Mouse (Mus musculus) heart, adult 2 months (tissue): ENCODE data around the gene Sec14l5. TPM values are rescaled to one million over a fixed set of nuclear protein-coding genes. Genes with fewer than 3 reads are reported as not detected.
A peak's percentile ranks its signal among the peaks of the same experiment; 100 is the strongest.

Source experiments
- DNase-seq, 2 experiments: peaks; one replicate each; pipeline ENCODE4 v3.0.0; 2021
- H3K27ac ChIP-seq: fragments of 200-600 bp; 2 replicates; pipeline ENCODE4 v1.8.1; 2022
- H3K27me3 ChIP-seq: fragments of 200-500 bp; 2 replicates; pipeline ENCODE4 v1.6.1; 2012; ENCODE audit warnings: mild to moderate bottlenecking, low read length, inconsistent platforms, mixed read lengths; ENCODE audit not compliant: control insufficient read depth, insufficient read depth
- H3K36me3 ChIP-seq: fragments of 200-500 bp; 2 replicates; pipeline ENCODE4 v1.6.1; 2012; ENCODE audit warnings: low read length, inconsistent platforms; ENCODE audit not compliant: control insufficient read depth, insufficient read depth
- H3K4me1 ChIP-seq: fragments of 200-500 bp; 2 replicates; pipeline ENCODE4 v1.6.1; 2011; ENCODE audit warnings: low read length; ENCODE audit not compliant: control insufficient read depth, insufficient read depth
- H3K4me3 ChIP-seq: fragments of 200-600 bp; 2 replicates; pipeline ENCODE4 v1.8.1; 2022
- H3K79me2 ChIP-seq: fragments of 200-500 bp; replicated peaks from 2 replicates; pipeline ENCODE4 v1.6.1; 2012; ENCODE audit warnings: mild to moderate bottlenecking, inconsistent platforms, low read length, moderate library complexity, mixed read lengths; ENCODE audit not compliant: control insufficient read depth, insufficient read depth
- H3K9ac ChIP-seq: fragments of 200-500 bp; 2 replicates; pipeline ENCODE4 v1.6.1; 2012; ENCODE audit warnings: low read depth, mild to moderate bottlenecking, control low read depth, inconsistent platforms, low read length, mixed read lengths
- CTCF ChIP-seq: fragments of 200-600 bp; IDR thresholded peaks from 2 replicates; pipeline ENCODE4 v1.8.1; 2022; ENCODE audit warnings: antibody characterized with exemption, mild to moderate bottlenecking, moderate library complexity
- EP300 ChIP-seq: fragments of 200-500 bp; IDR thresholded peaks from 2 replicates; pipeline ENCODE4 v1.6.1; 2011; ENCODE audit warnings: low read depth, low read length, control low read depth; ENCODE audit not compliant: insufficient read depth
- POLR2A ChIP-seq: fragments of 200-500 bp; IDR thresholded peaks from 2 replicates; pipeline ENCODE4 v1.6.1; 2011; ENCODE audit warnings: mild to moderate bottlenecking, low read depth, low read length, control low read depth; ENCODE audit not compliant: insufficient read depth
- WGBS: fragments of 180-500 bp; shearing (Covaris S2); methylation state at CpG from one replicate; pipeline ENCODE4 v1.1.7; 2018; 5-methylcytosine and 5-hydroxymethylcytosine counted together
- intact Hi-C: fragments of 180-260 bp; cut with DNase I; formaldehyde crosslinking; loops from one replicate; pipeline ENCODE4 v1.15.1; 2025
- polyA plus RNA-seq: library from polyadenylated mRNA; depleted of rRNA; stranded (reverse); fragments of >200 nt; gene quantifications from 2 replicates; pipeline ENCODE4 v1.2.3, GENCODE M21; 2012
- total RNA-seq, 2 experiments: library from RNA; stranded (reverse); gene quantifications; 2 replicates each; pipeline ENCODE4 v1.2.3; 2021

Sec14l5 gene
- total and polyA plus RNA-seq, 3 experiments = 0.73 to 2.1 (median 0.78) TPM

GRCm38 (mm10) chr16:5132401-5132801, 14.5 kb upstream of the Sec14l5 start, which contains the start of gene Ppl:
TSS of gene Ppl (minus strand) at chr16:5132421.
- H3K27ac ChIP-seq = peak within 1 kb of the TSS; percentile 18
- TF ChIP-seq EP300 (no peak), POLR2A (no peak), CTCF (peak; percentile 25; the same call in 1 of the 2 replicates)
- H3K27me3 ChIP-seq = peaks cover 4% of the 10 kb centered on the region; the same call in 1 of the 2 replicates
- peak; percentile 73 to 80 for DNase-seq
- intact Hi-C loops = loop anchor here (5.0 kb wide), 1 partner anchor 80 kb away; the partner anchor contains the start of gene Ubn1
- peak within 1 kb of the TSS; percentile 61 for H3K9ac ChIP-seq
- WGBS = 3% methylated on average over 39 of the region's 39 CpGs
- no peaks in the 10 kb centered on the region for H3K79me2 ChIP-seq
- peak within 1 kb of the TSS; percentile 51 for H3K4me3 ChIP-seq
- H3K36me3 ChIP-seq = no peaks in the 10 kb centered on the region
- peaks cover 9% of the 10 kb centered on the region for H3K4me1 ChIP-seq

GRCm38 (mm10) chr16:5134623-5135330, 12.1 kb upstream of the Sec14l5 start:
- intact Hi-C loops = loop anchor here (5.0 kb wide), 1 partner anchor 82 kb away; the partner anchor contains the start of gene Ubn1
- 32% methylated on average over 14 of the region's 14 CpGs for WGBS
- no peaks in the 10 kb centered on the region for H3K36me3 ChIP-seq
- peaks cover 9% of the 10 kb centered on the region for H3K4me1 ChIP-seq
- peak overlapping the region; percentile 12; the same call in 1 of the 2 replicates for H3K27ac ChIP-seq
- peaks cover 4% of the 10 kb centered on the region; the same call in 1 of the 2 replicates for H3K27me3 ChIP-seq
- H3K4me3 ChIP-seq = no peak overlapping the region
- TF ChIP-seq POLR2A (no peak), CTCF (no peak), EP300 (peak; percentile 79)
- H3K9ac ChIP-seq = no peak overlapping the region
- DNase-seq = peak; percentile 64 to 78
- H3K79me2 ChIP-seq = no peaks in the 10 kb centered on the region

GRCm38 (mm10) chr16:5135551-5136261, 11.2 kb upstream of the Sec14l5 start:
- peak overlapping the region; percentile 48 for H3K27ac ChIP-seq
- no peak for TF ChIP-seq POLR2A
- no peak for TF ChIP-seq CTCF
- TF ChIP-seq EP300 = no peak
- no peak overlapping the region for H3K9ac ChIP-seq
- peaks cover 8% of the 10 kb centered on the region for H3K4me1 ChIP-seq
- H3K36me3 ChIP-seq = no peaks in the 10 kb centered on the region
- no peaks in the 10 kb centered on the region for H3K79me2 ChIP-seq
- intact Hi-C loops = no loop called here
- WGBS = 44% methylated on average over 8 of the region's 8 CpGs
- DNase-seq = peak; percentile 51 to 66
- H3K27me3 ChIP-seq = peaks cover 4% of the 10 kb centered on the region; the same call in 1 of the 2 replicates
- no peak overlapping the region for H3K4me3 ChIP-seq

GRCm38 (mm10) chr16:5136505-5136904, 10.4 kb upstream of the Sec14l5 start:
- H3K27ac ChIP-seq = peak overlapping the region; percentile 48; the same call in 1 of the 2 replicates
- no peak overlapping the region for H3K4me3 ChIP-seq
- no peaks in the 10 kb centered on the region for H3K36me3 ChIP-seq
- peaks cover 8% of the 10 kb centered on the region for H3K4me1 ChIP-seq
- TF ChIP-seq POLR2A (no peak), CTCF (no peak), EP300 (no peak)
- peaks cover 4% of the 10 kb centered on the region; the same call in 1 of the 2 replicates for H3K27me3 ChIP-seq
- intact Hi-C loops = no loop called here
- no peaks in the 10 kb centered on the region for H3K79me2 ChIP-seq
- WGBS = 30% methylated on average over 4 of the region's 4 CpGs
- no peak overlapping the region for H3K9ac ChIP-seq
- peak; percentile 52 to 77 for DNase-seq

GRCm38 (mm10) chr16:5137006-5137540, 9.8 kb upstream of the Sec14l5 start:
- no peak for DNase-seq
- 71% methylated on average over 12 of the region's 12 CpGs for WGBS
- Histone ChIP-seq H3K9ac (no peak overlapping the region), H3K36me3 (no peaks in the 10 kb centered on the region), H3K79me2 (no peaks in the 10 kb centered on the region), H3K27ac (no peak overlapping the region), H3K4me1 (peaks cover 8% of the 10 kb centered on the region), H3K27me3 (peaks cover 4% of the 10 kb centered on the region; the same call in 1 of the 2 replicates), H3K4me3 (no peak overlapping the region)
- no peak for TF ChIP-seq CTCF
- TF ChIP-seq POLR2A = no peak
- no peak for TF ChIP-seq EP300
- intact Hi-C loops = no loop called here
